Comparison of ENCODE assay signal across 8 mouse cellular contexts in genomic region chr2:120076076-120076705, GRCm38 (mm10). TPM values are rescaled to one million over a fixed set of nuclear protein-coding genes. Genes with fewer than 3 reads are reported as not detected.
DNase-seq lines count a peak whose midpoint lies in the region; ATAC-seq lines count a peak whose summit lies in the region.

No protein-coding gene starts in this region.

- WGBS in heart, embryonic 12.5 days, result 3% methylated on average over 36 of the region's 36 CpGs
- WGBS in liver, embryonic 15.5 days (ENCODE audit: insufficient replicate concordance), result 3% methylated on average over 36 of the region's 36 CpGs
- WGBS in neural tube, embryonic 11.5 days, result under 1% methylated on average over 36 of the region's 36 CpGs

- no peaks in the 10 kb centered on the region for H3K36me3 ChIP-seq in heart, embryonic 12.5 days
- no peaks in the 10 kb centered on the region for H3K36me3 ChIP-seq in liver, embryonic 15.5 days (replicated peaks)
- no peaks in the 10 kb centered on the region for H3K36me3 ChIP-seq in neural tube, embryonic 11.5 days (ENCODE audit: control insufficient read depth, insufficient read depth, low read length)

- no peak for DNase-seq in frontal cortex, postnatal 14 days (ENCODE audit: low spot score in 2 of 2)
- peak; percentile 53 for DNase-seq in kidney, adult 9 months
- DNase-seq in neural tube, embryonic 11.5 days (ENCODE audit: low spot score), result peak; percentile 67
- peak; percentile 11 to 58 for DNase-seq in thymus, postnatal 10 days (ENCODE audit: low spot score in 2 of 2)

- 0 out of 2 replicates have a peak overlapping the region, but pooled peaks have one; percentile 22 for H3K9ac ChIP-seq in heart, embryonic 12.5 days
- no peak overlapping the region for H3K9ac ChIP-seq in liver, embryonic 15.5 days
- no peak overlapping the region; the same call in 1 of the 2 replicates for H3K9ac ChIP-seq in neural tube, embryonic 11.5 days (ENCODE audit: low read length)

- ATAC-seq in frontal cortex, adult (ENCODE audit: low TSS enrichment), result peak; percentile 80
- peak; percentile 89 for ATAC-seq in common myeloid progenitor, adult 5-6 weeks (replicated peaks; ENCODE audit: low read depth, poor library complexity, severe bottlenecking)
- ATAC-seq in heart, embryonic 12.5 days (ENCODE audit: insufficient number of reproducible peaks, low FRiP score), result no peak
- 0 out of 2 replicates have a peak, but pooled peaks have one; percentile 18 for ATAC-seq in liver, embryonic 15.5 days (ENCODE audit: insufficient read depth)
- ATAC-seq in neural tube, embryonic 11.5 days (ENCODE audit: insufficient read depth, low FRiP score, low TSS enrichment), result no peak

- H3K27me3 ChIP-seq in heart, embryonic 12.5 days (replicated peaks), result peaks cover 46% of the 10 kb centered on the region
- H3K27me3 ChIP-seq in liver, embryonic 15.5 days, result peaks cover 36% of the 10 kb centered on the region
- peaks cover 16% of the 10 kb centered on the region for H3K27me3 ChIP-seq in neural tube, embryonic 11.5 days (ENCODE audit: control insufficient read depth, insufficient read depth, low read length)

- H3K4me3 ChIP-seq in heart, embryonic 12.5 days, result peak overlapping the region; percentile 40
- peak overlapping the region; percentile 27 for H3K4me3 ChIP-seq in liver, embryonic 15.5 days (replicated peaks)
- peak overlapping the region; percentile 24 for H3K4me3 ChIP-seq in neural tube, embryonic 11.5 days (ENCODE audit: low read depth, low read length)

- no peaks in the 10 kb centered on the region for H3K9me3 ChIP-seq in heart, embryonic 12.5 days (replicated peaks)
- no peaks in the 10 kb centered on the region for H3K9me3 ChIP-seq in liver, embryonic 15.5 days (replicated peaks)
- H3K9me3 ChIP-seq in neural tube, embryonic 11.5 days (ENCODE audit: control insufficient read depth, low read length), result no peaks in the 10 kb centered on the region

- peak overlapping the region; percentile 71 for H3K4me2 ChIP-seq in heart, embryonic 12.5 days
- H3K4me2 ChIP-seq in liver, embryonic 15.5 days, result peak overlapping the region; percentile 60
- peak overlapping the region; percentile 47 for H3K4me2 ChIP-seq in neural tube, embryonic 11.5 days (ENCODE audit: low read depth)

- H3K27ac ChIP-seq in heart, embryonic 12.5 days (ENCODE audit: poor library complexity, severe bottlenecking), result no peak overlapping the region
- H3K27ac ChIP-seq in liver, embryonic 15.5 days (replicated peaks), result no peak overlapping the region
- H3K27ac ChIP-seq in neural tube, embryonic 11.5 days (ENCODE audit: low read depth, low read length), result no peak overlapping the region

- peaks cover 8% of the 10 kb centered on the region for H3K4me1 ChIP-seq in heart, embryonic 12.5 days (replicated peaks)
- H3K4me1 ChIP-seq in liver, embryonic 15.5 days (replicated peaks), result peaks cover 10% of the 10 kb centered on the region; the same call in 1 of the 2 replicates
- H3K4me1 ChIP-seq in neural tube, embryonic 11.5 days (ENCODE audit: control insufficient read depth, insufficient read depth, low read length), result 0 out of 2 replicates have a peak, but pooled peaks cover 2% of the 10 kb centered on the region

RNA-seq across cellular contexts. Expression of gene Pla2g4b, which starts 43.0 kb away (rescaled TPM):
- 0.64 TPM in 1 of 2 replicates, not detected in the other for total RNA-seq in common myeloid progenitor, adult 5-6 weeks (2017)
- polyA plus RNA-seq in heart, embryonic 12.5 days (2016; fragmentation: Nextera tagmentation; extraction: Ambion mirVana), result 2.3 and 2.5 TPM in 2 replicates
- polyA plus RNA-seq in liver, embryonic 15.5 days (2015; fragmentation: Nextera tagmentation; extraction: Ambion mirVana), result 0.08 and 0.21 TPM in 2 replicates
- 1.4 and 1.6 TPM in 2 replicates for polyA plus RNA-seq in neural tube, embryonic 11.5 days (2014; fragmentation: Nextera tagmentation; extraction: Ambion mirVana)

RNA-seq across cellular contexts. Expression of gene Gm28042, which starts 48.9 kb away (rescaled TPM):
- 0.23 and 1.4 TPM in 2 replicates for total RNA-seq in common myeloid progenitor, adult 5-6 weeks (2017)
- polyA plus RNA-seq in heart, embryonic 12.5 days (2016; fragmentation: Nextera tagmentation; extraction: Ambion mirVana), result 2.3 and 3.2 TPM in 2 replicates
- polyA plus RNA-seq in liver, embryonic 15.5 days (2015; fragmentation: Nextera tagmentation; extraction: Ambion mirVana), result 0.43 and 0.54 TPM in 2 replicates
- polyA plus RNA-seq in neural tube, embryonic 11.5 days (2014; fragmentation: Nextera tagmentation; extraction: Ambion mirVana), result 3.8 and 4.4 TPM in 2 replicates

RNA-seq across cellular contexts. Expression of gene Jmjd7, which starts 48.9 kb away (rescaled TPM):
- 4.2 and 6.2 TPM in 2 replicates for total RNA-seq in common myeloid progenitor, adult 5-6 weeks (2017)
- 13.1 and 13.3 TPM in 2 replicates for polyA plus RNA-seq in heart, embryonic 12.5 days (2016; fragmentation: Nextera tagmentation; extraction: Ambion mirVana)
- polyA plus RNA-seq in liver, embryonic 15.5 days (2015; fragmentation: Nextera tagmentation; extraction: Ambion mirVana), result 4.7 and 6.0 TPM in 2 replicates
- polyA plus RNA-seq in neural tube, embryonic 11.5 days (2014; fragmentation: Nextera tagmentation; extraction: Ambion mirVana), result 24.9 and 28.9 TPM in 2 replicates

Comparison
In these comparisons a context has a peak if more than half of its experiments do, and no peak if none do; other contexts are left out.
1. ATAC-seq: peak in frontal cortex, adult (single experiment), common myeloid progenitor, adult 5-6 weeks (single experiment) and liver, embryonic 15.5 days (single experiment); none in heart, embryonic 12.5 days (single experiment) and neural tube, embryonic 11.5 days (single experiment).
2. DNase-seq: peak in kidney, adult 9 months (single experiment), neural tube, embryonic 11.5 days (single experiment) and thymus, postnatal 10 days (2 of 2); none in frontal cortex, postnatal 14 days (0 of 2).
3. Peak in every context shown above with its lines, with median percentiles within 50 percentile points of each other: H3K4me2 ChIP-seq and H3K4me3 ChIP-seq.